Mouse (Mus musculus): ENCODE data around the gene Rnase9. TPM values are rescaled to one million over a fixed set of nuclear protein-coding genes. Genes with fewer than 3 reads are reported as not detected.

Rnase9 gene
- polyA plus RNA-seq, 1 experiment from 2014 or later = not detected

- Histone ChIP-seq H3K9me3 (no peaks in the 10 kb centered on the region), H3K36me3 (replicated peaks) (no peaks in the 10 kb centered on the region), H3K4me3 (no peak overlapping the region), H3K27me3 (replicated peaks; ENCODE audit: low read depth, poor library complexity, severe bottlenecking) (no peaks in the 10 kb centered on the region), H3K27ac (replicated peaks) (no peak overlapping the region), H3K4me1 (no peaks in the 10 kb centered on the region; the same call in 1 of the 2 replicates)
- no peak for DNase-seq (ENCODE audit: low spot score)
- 91% methylated on average over 2 of the region's 2 CpGs for WGBS
Observed at GRCm38 (mm10) chr14:50997999-50998666, 43.5 kb downstream of the Rnase9 start.

GRCm38 (mm10) chr14:50997088-50997487, 44.6 kb downstream of the Rnase9 start:
- no peak overlapping the region for H3K4me3 ChIP-seq
- H3K9me3 ChIP-seq = no peaks in the 10 kb centered on the region
- H3K4me1 ChIP-seq = no peaks in the 10 kb centered on the region; the same call in 1 of the 2 replicates
- DNase-seq (ENCODE audit: low spot score) = no peak
- no peaks in the 10 kb centered on the region for H3K27me3 ChIP-seq (replicated peaks; ENCODE audit: low read depth, poor library complexity, severe bottlenecking)
- H3K27ac ChIP-seq (replicated peaks) = no peak overlapping the region
- no peaks in the 10 kb centered on the region for H3K36me3 ChIP-seq (replicated peaks)
- 79% methylated on average over 3 of the region's 3 CpGs for WGBS

GRCm38 (mm10) chr14:50991037-50991436, 50.6 kb downstream of the Rnase9 start:
- no peaks in the 10 kb centered on the region for H3K36me3 ChIP-seq (replicated peaks)
- H3K27me3 ChIP-seq (replicated peaks; ENCODE audit: low read depth, poor library complexity, severe bottlenecking) = no peaks in the 10 kb centered on the region
- H3K4me1 ChIP-seq = no peaks in the 10 kb centered on the region
- no peak overlapping the region for H3K27ac ChIP-seq (replicated peaks)
- no peak for DNase-seq (ENCODE audit: low spot score)
- 90% methylated on average over 3 of the region's 3 CpGs for WGBS
- H3K9me3 ChIP-seq = no peaks in the 10 kb centered on the region
- no peak overlapping the region for H3K4me3 ChIP-seq

Other genes with a start within 250 kb of the Rnase9 start
- gene Ccnb1ip1, start 234.1 kb downstream of the Rnase9 start, polyA plus RNA-seq (2016; fragmentation: Nextera tagmentation; extraction: Ambion mirVana) = not detected in 2 replicates
- gene Parp2, start 234.0 kb downstream of the Rnase9 start, polyA plus RNA-seq (2016; fragmentation: Nextera tagmentation; extraction: Ambion mirVana) = 68.0 and 68.7 TPM in 2 replicates
- gene Tep1, start 171.3 kb downstream of the Rnase9 start, polyA plus RNA-seq (2016; fragmentation: Nextera tagmentation; extraction: Ambion mirVana) = 4.0 and 5.5 TPM in 2 replicates
- gene Klhl33, start 144.4 kb downstream of the Rnase9 start, polyA plus RNA-seq (2016; fragmentation: Nextera tagmentation; extraction: Ambion mirVana) = 0.15 and 0.19 TPM in 2 replicates
- 178 and 185 TPM in 2 replicates for gene Osgep, start 117.0 kb downstream of the Rnase9 start, polyA plus RNA-seq (2016; fragmentation: Nextera tagmentation; extraction: Ambion mirVana)
- 548 and 554 TPM in 2 replicates for gene Apex1, start 116.9 kb downstream of the Rnase9 start, polyA plus RNA-seq (2016; fragmentation: Nextera tagmentation; extraction: Ambion mirVana)
- gene Pip4p1, start 111.0 kb downstream of the Rnase9 start, polyA plus RNA-seq (2016; fragmentation: Nextera tagmentation; extraction: Ambion mirVana) = 43.5 and 43.6 TPM in 2 replicates
- 74.5 and 78.8 TPM in 2 replicates for gene Pnp, start 110.8 kb downstream of the Rnase9 start, polyA plus RNA-seq (2016; fragmentation: Nextera tagmentation; extraction: Ambion mirVana)
- gene Gm49342, start 97.4 kb downstream of the Rnase9 start, polyA plus RNA-seq (2016; fragmentation: Nextera tagmentation; extraction: Ambion mirVana) = not detected in 2 replicates
- gene Pnp2, start 85.9 kb downstream of the Rnase9 start, polyA plus RNA-seq (2016; fragmentation: Nextera tagmentation; extraction: Ambion mirVana) = 0.39 and 0.84 TPM in 2 replicates
- not detected in 2 replicates for gene Rnase10, start 34.1 kb downstream of the Rnase9 start, polyA plus RNA-seq (2016; fragmentation: Nextera tagmentation; extraction: Ambion mirVana)
- gene Rnase11, start 8.3 kb upstream of the Rnase9 start, polyA plus RNA-seq (2016; fragmentation: Nextera tagmentation; extraction: Ambion mirVana) = not detected in 2 replicates
- not detected in 2 replicates for gene Rnase12, start 15.8 kb upstream of the Rnase9 start, polyA plus RNA-seq (2016; fragmentation: Nextera tagmentation; extraction: Ambion mirVana)
- gene Olfr750, start 32.6 kb upstream of the Rnase9 start, polyA plus RNA-seq (2016; fragmentation: Nextera tagmentation; extraction: Ambion mirVana) = not detected in 2 replicates
- gene Rnase4, start 49.2 kb upstream of the Rnase9 start, polyA plus RNA-seq (2016; fragmentation: Nextera tagmentation; extraction: Ambion mirVana) = 8.3 and 9.0 TPM in 2 replicates
- 2.3 and 3.5 TPM in 2 replicates for gene Ang, start 49.3 kb upstream of the Rnase9 start, polyA plus RNA-seq (2016; fragmentation: Nextera tagmentation; extraction: Ambion mirVana)
- gene Eddm3b, start 72.6 kb upstream of the Rnase9 start, polyA plus RNA-seq (2016; fragmentation: Nextera tagmentation; extraction: Ambion mirVana) = 0.10 and 0.17 TPM in 2 replicates
- gene Rnase6, start 82.0 kb upstream of the Rnase9 start, polyA plus RNA-seq (2016; fragmentation: Nextera tagmentation; extraction: Ambion mirVana) = not detected in 2 replicates
- 0.15 TPM in 1 of 2 replicates, not detected in the other for gene Rnase1, start 104.9 kb upstream of the Rnase9 start, polyA plus RNA-seq (2016; fragmentation: Nextera tagmentation; extraction: Ambion mirVana)
- gene Rnase2b, start 120.4 kb upstream of the Rnase9 start, polyA plus RNA-seq (2016; fragmentation: Nextera tagmentation; extraction: Ambion mirVana) = not detected in 2 replicates
- not detected in 2 replicates for gene Ang2, start 157.3 kb upstream of the Rnase9 start, polyA plus RNA-seq (2016; fragmentation: Nextera tagmentation; extraction: Ambion mirVana)
- not detected in 2 replicates for gene Ear14, start 161.5 kb upstream of the Rnase9 start, polyA plus RNA-seq (2016; fragmentation: Nextera tagmentation; extraction: Ambion mirVana)
- gene Rnase2a, start 214.2 kb upstream of the Rnase9 start, polyA plus RNA-seq (2016; fragmentation: Nextera tagmentation; extraction: Ambion mirVana) = not detected in 2 replicates